Mouse (Mus musculus) hindbrain, embryonic 11.5 days (tissue): ENCODE data around the gene Ndufaf2. TPM values are rescaled to one million over a fixed set of nuclear protein-coding genes. Genes with fewer than 3 reads are reported as not detected.

ENCODE experiments used
- ATAC-seq: fragments of 200-750 bp; cut with Nextera tagmentation; 2 replicates; pipeline ENCODE4 v1.8.0; 2017; ENCODE audit warnings: mild to moderate bottlenecking, moderate TSS enrichment, moderate library complexity; ENCODE audit not compliant: low FRiP score
- DNase-seq: peaks from one replicate; pipeline ENCODE4 v3.0.0-alpha.2; 2015; ENCODE audit warnings: low spot score
- H3K27ac ChIP-seq: fragments of 300-500 bp; sonication (generic); 2 replicates; pipeline ENCODE4 v1.5.1; 2014; ENCODE audit warnings: mild to moderate bottlenecking, low read depth, low read length
- H3K27me3 ChIP-seq: fragments of 300-500 bp; sonication (generic); 2 replicates; pipeline ENCODE4 v1.6.1; 2014; ENCODE audit warnings: mild to moderate bottlenecking, low read length, moderate library complexity, mixed read lengths; ENCODE audit not compliant: control insufficient read depth, insufficient read depth
- H3K36me3 ChIP-seq: fragments of 300-500 bp; sonication (generic); 2 replicates; pipeline ENCODE4 v1.6.1; 2014; ENCODE audit warnings: mild to moderate bottlenecking, low read length, moderate library complexity, mixed read lengths; ENCODE audit not compliant: control insufficient read depth, insufficient read depth
- H3K4me1 ChIP-seq: fragments of 300-500 bp; sonication (generic); replicated peaks from 2 replicates; pipeline ENCODE4 v1.6.1; 2014; ENCODE audit warnings: low read length, mixed read lengths; ENCODE audit not compliant: control insufficient read depth, insufficient read depth
- H3K4me2 ChIP-seq: fragments of 300-500 bp; sonication (generic); replicated peaks from 2 replicates; pipeline ENCODE4 v1.6.1; 2014; ENCODE audit warnings: mild to moderate bottlenecking, low read depth, low read length
- H3K4me3 ChIP-seq: fragments of 300-500 bp; sonication (generic); 2 replicates; pipeline ENCODE4 v1.5.1; 2014; ENCODE audit warnings: low read depth, low read length
- H3K9ac ChIP-seq: fragments of 300-500 bp; sonication (generic); 2 replicates; pipeline ENCODE4 v1.6.1; 2014; ENCODE audit warnings: low read depth, low read length
- H3K9me3 ChIP-seq: fragments of 300-500 bp; sonication (generic); 2 replicates; pipeline ENCODE4 v1.6.1; 2016; ENCODE audit warnings: low read length; ENCODE audit not compliant: control insufficient read depth
- WGBS: fragments of 180-500 bp; shearing (Covaris S2); extraction: QIAGEN DNeasy Blood & Tissue Kit; methylation state at CpG from one replicate; pipeline ENCODE4 v1.1.7; 2014; 5-methylcytosine and 5-hydroxymethylcytosine counted together
- polyA plus RNA-seq: library from polyadenylated mRNA; unstranded; fragments of >200 nt; fragmentation: Nextera tagmentation; extraction: Ambion mirVana; gene quantifications from 2 replicates; pipeline ENCODE4 v1.2.1, GENCODE M21; 2014

Gene Ndufaf2
- polyA plus RNA-seq, 1 experiment from 2014 or later, result 84.7 TPM

GRCm38 (mm10) chr13:107992573-107992972, 165.8 kb downstream of the Ndufaf2 start:
- whole genome bisulfite sequencing, result 68% methylated on average over 1 of the region's 1 CpGs
- no peak for ATAC-seq
- no peaks in the 10 kb centered on the region for H3K4me1 ChIP-seq

GRCm38 (mm10) chr13:107984641-107985040, 173.8 kb downstream of the Ndufaf2 start:
- Histone ChIP-seq H3K36me3 (no peaks in the 10 kb centered on the region), H3K4me3 (no peak overlapping the region), H3K4me1 (no peaks in the 10 kb centered on the region), H3K9ac (no peak overlapping the region), H3K27ac (no peak overlapping the region), H3K27me3 (no peaks in the 10 kb centered on the region), H3K4me2 (no peak overlapping the region), H3K9me3 (no peaks in the 10 kb centered on the region)
- ATAC-seq, result no peak
- DNase-seq, result no peak
- WGBS, result 85% methylated on average over 5 of the region's 5 CpGs

More at GRCm38 (mm10) chr13:107992573-107992972, 165.8 kb downstream of the Ndufaf2 start:
- no peak overlapping the region for H3K9ac ChIP-seq
- H3K27ac ChIP-seq, result no peak overlapping the region
- no peaks in the 10 kb centered on the region for H3K36me3 ChIP-seq
- H3K9me3 ChIP-seq, result no peaks in the 10 kb centered on the region
- DNase-seq, result no peak
- H3K4me3 ChIP-seq, result no peak overlapping the region
- no peaks in the 10 kb centered on the region for H3K27me3 ChIP-seq
- H3K4me2 ChIP-seq, result no peak overlapping the region

DNA sequence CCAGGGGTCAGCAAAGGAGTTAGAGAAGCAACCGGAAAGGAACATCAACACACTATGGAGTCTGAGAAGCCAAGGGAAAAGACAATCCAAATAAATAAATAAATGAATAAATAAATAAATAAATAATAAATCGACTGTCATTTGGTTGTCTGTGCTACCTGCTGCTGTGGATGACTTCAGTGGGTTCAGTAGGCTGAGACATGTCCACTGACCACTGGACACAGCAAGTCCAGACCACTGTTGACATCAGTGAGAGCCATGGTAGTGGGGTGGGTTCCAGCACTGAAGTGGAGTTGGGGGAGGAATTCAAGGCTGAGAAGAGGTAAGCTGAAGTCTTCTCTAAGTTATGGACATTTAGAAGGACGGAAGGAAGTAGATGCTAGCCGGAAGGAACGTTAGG, 174.2 kb downstream of the Ndufaf2 start:
- Histone ChIP-seq H3K4me2 (no peak overlapping the region), H3K9ac (no peak overlapping the region), H3K9me3 (no peaks in the 10 kb centered on the region), H3K27me3 (no peaks in the 10 kb centered on the region), H3K36me3 (no peaks in the 10 kb centered on the region), H3K4me3 (no peak overlapping the region), H3K4me1 (no peaks in the 10 kb centered on the region), H3K27ac (no peak overlapping the region)
- DNase-seq, result no peak
- no peak for ATAC-seq
- 91% methylated on average over 5 of the region's 5 CpGs for WGBS

DNA sequence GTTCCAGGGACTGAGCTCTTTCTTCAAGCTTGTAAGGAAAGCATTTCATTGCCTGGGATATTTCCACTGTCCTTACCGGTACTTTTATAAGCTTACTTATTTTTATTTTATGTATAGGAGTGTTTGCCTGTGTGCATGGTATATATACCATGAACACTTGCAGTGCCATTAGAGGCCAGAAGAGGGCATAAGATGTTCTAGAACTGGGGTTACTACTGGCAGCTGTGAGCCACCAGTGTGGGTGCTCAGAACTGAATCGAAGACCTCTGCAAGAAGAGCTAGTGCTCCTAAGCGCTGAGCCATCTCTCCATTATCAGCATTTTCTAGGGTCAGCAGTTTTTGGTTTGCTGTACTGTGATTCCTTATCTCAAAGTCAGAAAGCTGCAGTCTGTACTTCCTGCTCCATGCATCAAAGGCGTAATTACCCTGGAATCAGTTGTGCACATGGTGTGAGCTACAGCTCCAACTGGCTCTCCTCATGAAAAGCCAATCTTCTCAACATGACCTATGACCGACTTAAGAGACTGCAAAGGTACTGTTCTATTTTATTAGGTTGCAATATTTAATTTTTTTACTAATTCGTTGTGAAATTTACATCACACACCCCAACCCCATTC, 175.1 kb downstream of the Ndufaf2 start:
- H3K4me2 ChIP-seq, result no peak overlapping the region
- no peaks in the 10 kb centered on the region for H3K27me3 ChIP-seq
- no peaks in the 10 kb centered on the region for H3K9me3 ChIP-seq
- no peak overlapping the region for H3K9ac ChIP-seq
- no peak overlapping the region for H3K4me3 ChIP-seq
- H3K4me1 ChIP-seq, result no peaks in the 10 kb centered on the region
- H3K27ac ChIP-seq, result no peak overlapping the region
- 95% methylated on average over 6 of the region's 6 CpGs for WGBS
- H3K36me3 ChIP-seq, result no peaks in the 10 kb centered on the region
- ATAC-seq (no peak), DNase-seq (no peak)

DNA sequence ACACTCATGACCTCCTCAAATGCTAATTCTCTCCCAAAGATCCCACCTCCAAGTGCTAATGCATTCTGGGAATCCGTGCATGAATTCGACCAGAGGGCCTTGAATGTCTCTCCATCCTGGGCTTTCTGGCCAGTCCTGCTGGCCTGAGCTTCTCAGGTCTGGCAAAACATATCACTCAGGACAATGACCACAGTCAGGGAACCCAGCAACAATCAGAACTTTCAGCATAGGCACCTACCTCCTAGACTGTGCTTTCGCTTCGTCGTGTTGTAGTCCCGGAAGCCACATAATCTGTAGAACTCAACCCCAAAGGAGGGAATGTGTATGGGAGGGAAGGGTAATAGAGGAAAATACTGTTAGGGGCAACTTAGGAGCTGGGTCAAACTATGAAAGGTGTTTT, 179.0 kb downstream of the Ndufaf2 start:
- WGBS, result 96% methylated on average over 6 of the region's 6 CpGs
- H3K9ac ChIP-seq, result no peak overlapping the region
- H3K36me3 ChIP-seq, result no peaks in the 10 kb centered on the region
- H3K4me1 ChIP-seq, result no peaks in the 10 kb centered on the region
- H3K4me2 ChIP-seq, result no peak overlapping the region
- no peaks in the 10 kb centered on the region for H3K9me3 ChIP-seq
- H3K4me3 ChIP-seq, result no peak overlapping the region
- no peaks in the 10 kb centered on the region for H3K27me3 ChIP-seq
- H3K27ac ChIP-seq, result no peak overlapping the region
- DNase-seq, result no peak
- no peak for ATAC-seq

DNA sequence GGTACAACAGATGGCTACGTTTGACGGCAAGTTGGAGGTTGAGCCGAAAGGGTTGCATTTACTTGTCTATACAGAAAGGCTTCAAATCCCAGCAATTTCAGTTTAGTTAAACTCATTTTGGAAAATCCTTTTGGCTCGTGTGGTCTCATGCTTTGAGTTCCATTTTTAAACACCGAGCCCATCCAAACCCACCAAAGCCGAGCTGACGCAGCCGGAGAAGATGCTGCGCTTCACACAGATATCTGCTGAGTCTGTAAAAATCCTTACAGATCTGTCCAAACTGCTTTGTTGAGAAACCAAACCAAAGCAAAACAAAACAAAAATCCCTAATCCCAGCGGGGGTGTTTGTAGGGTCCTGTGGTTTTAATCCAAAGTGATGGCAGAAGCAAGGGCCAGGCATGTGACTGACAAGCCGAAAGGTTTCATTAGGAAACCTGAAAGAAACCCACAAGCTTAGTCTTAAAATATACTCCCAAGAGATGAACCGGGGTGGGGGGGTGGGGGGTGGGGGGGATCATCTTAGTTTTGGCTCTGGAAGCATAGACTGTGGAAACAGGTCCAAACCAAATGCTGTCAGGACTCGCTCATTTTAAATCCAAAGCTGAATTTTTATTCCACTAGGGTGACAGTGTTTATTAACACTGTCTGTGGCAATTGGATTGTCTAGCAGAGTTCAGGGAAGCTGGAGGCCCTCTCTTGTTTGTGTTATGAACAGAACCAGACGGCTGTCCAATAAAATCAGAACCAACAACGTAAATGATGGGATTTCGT, 181.4 kb downstream of the Ndufaf2 start:
- H3K9me3 ChIP-seq, result no peaks in the 10 kb centered on the region
- H3K9ac ChIP-seq, result no peak overlapping the region
- H3K27me3 ChIP-seq, result no peaks in the 10 kb centered on the region
- no peak overlapping the region for H3K27ac ChIP-seq
- no peak overlapping the region for H3K4me3 ChIP-seq
- no peaks in the 10 kb centered on the region for H3K4me1 ChIP-seq
- H3K4me2 ChIP-seq, result no peak overlapping the region
- 87% methylated on average over 16 of the region's 16 CpGs for WGBS
- ATAC-seq (no peak), DNase-seq (no peak)
- no peaks in the 10 kb centered on the region for H3K36me3 ChIP-seq

- Histone ChIP-seq H3K4me1 (0 out of 2 replicates have a peak, but pooled peaks cover 4% of the 10 kb centered on the region), H3K9ac (no peak overlapping the region), H3K27me3 (no peaks in the 10 kb centered on the region), H3K9me3 (no peaks in the 10 kb centered on the region), H3K4me3 (no peak overlapping the region), H3K27ac (no peak overlapping the region), H3K36me3 (no peaks in the 10 kb centered on the region), H3K4me2 (no peak overlapping the region)
- no peak for ATAC-seq
- no peak for DNase-seq
- WGBS, result 87% methylated on average over 4 of the region's 4 CpGs
Observed at GRCm38 (mm10) chr13:107972451-107972850, 186.0 kb downstream of the Ndufaf2 start.

DNA sequence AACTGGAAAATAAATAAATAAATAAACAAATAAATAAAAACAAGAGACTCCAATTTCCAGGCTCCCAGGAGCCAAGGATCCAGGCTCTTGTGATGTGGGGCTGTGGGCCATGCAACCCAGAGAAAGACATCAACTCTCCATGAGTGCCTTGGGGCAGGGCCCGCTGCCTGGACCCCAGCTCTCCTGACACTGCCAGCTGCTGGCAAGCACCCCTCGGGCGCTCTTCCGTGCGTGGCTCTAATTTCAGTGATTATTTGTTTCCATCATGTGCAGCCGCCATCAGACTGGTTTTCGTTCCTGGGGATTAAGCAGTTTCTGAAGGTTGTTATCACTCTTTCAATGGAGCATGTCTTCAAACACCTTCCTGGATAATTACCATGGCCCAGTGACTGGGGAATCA, 186.6 kb downstream of the Ndufaf2 start:
- no peak overlapping the region for H3K4me3 ChIP-seq
- no peak overlapping the region for H3K9ac ChIP-seq
- H3K27ac ChIP-seq, result no peak overlapping the region
- H3K4me2 ChIP-seq, result no peak overlapping the region
- ATAC-seq (no peak), DNase-seq (no peak)
- 0 out of 2 replicates have a peak, but pooled peaks cover 4% of the 10 kb centered on the region for H3K4me1 ChIP-seq
- no peaks in the 10 kb centered on the region for H3K36me3 ChIP-seq
- H3K9me3 ChIP-seq, result no peaks in the 10 kb centered on the region
- H3K27me3 ChIP-seq, result no peaks in the 10 kb centered on the region
- WGBS, result 60% methylated on average over 7 of the region's 7 CpGs
